Mouse (Mus musculus): ENCODE measurements at regions not wholly inside any gene's neighbourhood (a gene's known extent, or its start where the extent isn't known, plus 50 kb on each side); places are given as distances from the start of the nearest gene placed in this dataset.

GRCm38 (mm10) chr16:72152920-72153319 is 155.2 kb upstream of the Robo1 start:
- Histone ChIP-seq H3K36me3 (ENCODE audit: control insufficient read depth, insufficient read depth, low read length, poor library complexity, severe bottlenecking) (no peaks in the 10 kb centered on the region), H3K4me3 (ENCODE audit: insufficient read depth in 1 of 2, low read depth in 1 of 2, low read length in 2 of 2, poor library complexity in 1 of 2, severe bottlenecking in 1 of 2) (no peak overlapping the region), H3K9me3 (ENCODE audit: control insufficient read depth, insufficient read depth, low read depth, low read length) (no peaks in the 10 kb centered on the region), H3K27ac (ENCODE audit: insufficient read depth, low read depth, low read length, poor library complexity, severe bottlenecking) (no peak overlapping the region), H3K4me1 (ENCODE audit: control insufficient read depth in 2 of 2, insufficient read depth in 2 of 2, low read length in 2 of 2, poor library complexity in 1 of 2) (no peaks in the 10 kb centered on the region), H3K9ac (ENCODE audit: insufficient read depth, low read depth, low read length, poor library complexity, severe bottlenecking) (no peak overlapping the region)
- in situ Hi-C loops (cut with MboI; ENCODE audit: low sequenced_read_pairs in 2 of 2, unreplicated experiment in 2 of 2): no loop called here
- TF ChIP-seq MAFK (IDR thresholded peaks at IDR 0.05; ENCODE audit: insufficient read depth, low read depth, low read length): no peak
- no peak for TF ChIP-seq ZNF384 (IDR thresholded peaks at IDR 0.05; ENCODE audit: low read depth, low read length)
- no peak for TF ChIP-seq HCFC1 (IDR thresholded peaks at IDR 0.05; ENCODE audit: borderline replicate concordance, insufficient read depth, low read length)
- no peak for TF ChIP-seq CHD2 (IDR thresholded peaks at IDR 0.05; ENCODE audit: low read depth, low read length)
- TF ChIP-seq ZC3H11A (IDR thresholded peaks at IDR 0.05; ENCODE audit: borderline replicate concordance, low read depth, low read length): no peak
- no peak for DNase-seq (ENCODE audit: low read depth, low spot score)

GRCm38 (mm10) chr16:72157913-72158312 is 150.2 kb upstream of the Robo1 start:
- no peak overlapping the region for H3K9ac ChIP-seq (ENCODE audit: insufficient read depth, low read depth, low read length, poor library complexity, severe bottlenecking)
- H3K4me1 ChIP-seq (ENCODE audit: control insufficient read depth in 2 of 2, insufficient read depth in 2 of 2, low read length in 2 of 2, poor library complexity in 1 of 2): no peaks in the 10 kb centered on the region
- in situ Hi-C loops (cut with MboI; ENCODE audit: low sequenced_read_pairs in 2 of 2, unreplicated experiment in 2 of 2): no loop called here
- no peaks in the 10 kb centered on the region for H3K36me3 ChIP-seq (ENCODE audit: control insufficient read depth, insufficient read depth, low read length, poor library complexity, severe bottlenecking)
- H3K9me3 ChIP-seq (ENCODE audit: control insufficient read depth, insufficient read depth, low read depth, low read length): no peaks in the 10 kb centered on the region
- H3K27ac ChIP-seq (ENCODE audit: insufficient read depth, low read depth, low read length, poor library complexity, severe bottlenecking): no peak overlapping the region
- TF ChIP-seq HCFC1 (IDR thresholded peaks at IDR 0.05; ENCODE audit: borderline replicate concordance, insufficient read depth, low read length) (no peak), MAFK (IDR thresholded peaks at IDR 0.05; ENCODE audit: insufficient read depth, low read depth, low read length) (no peak), ZNF384 (IDR thresholded peaks at IDR 0.05; ENCODE audit: low read depth, low read length) (no peak), CHD2 (IDR thresholded peaks at IDR 0.05; ENCODE audit: low read depth, low read length) (no peak), ZC3H11A (IDR thresholded peaks at IDR 0.05; ENCODE audit: borderline replicate concordance, low read depth, low read length) (no peak)
- no peak for DNase-seq (ENCODE audit: low read depth, low spot score)
- H3K4me3 ChIP-seq (ENCODE audit: insufficient read depth in 1 of 2, low read depth in 1 of 2, low read length in 2 of 2, poor library complexity in 1 of 2, severe bottlenecking in 1 of 2): no peak overlapping the region

GRCm38 (mm10) chr16:72159411-72159810 is 148.7 kb upstream of the Robo1 start:
- in situ Hi-C loops (cut with MboI; ENCODE audit: low sequenced_read_pairs in 2 of 2, unreplicated experiment in 2 of 2): no loop called here
- TF ChIP-seq ZNF384 (IDR thresholded peaks at IDR 0.05; ENCODE audit: low read depth, low read length) (no peak), MAFK (IDR thresholded peaks at IDR 0.05; ENCODE audit: insufficient read depth, low read depth, low read length) (no peak), ZC3H11A (IDR thresholded peaks at IDR 0.05; ENCODE audit: borderline replicate concordance, low read depth, low read length) (no peak), HCFC1 (IDR thresholded peaks at IDR 0.05; ENCODE audit: borderline replicate concordance, insufficient read depth, low read length) (no peak)
- no peak overlapping the region for H3K4me3 ChIP-seq (ENCODE audit: insufficient read depth in 1 of 2, low read depth in 1 of 2, low read length in 2 of 2, poor library complexity in 1 of 2, severe bottlenecking in 1 of 2)
- DNase-seq (ENCODE audit: low read depth, low spot score): no peak
- H3K4me1 ChIP-seq (ENCODE audit: control insufficient read depth in 2 of 2, insufficient read depth in 2 of 2, low read length in 2 of 2, poor library complexity in 1 of 2): no peaks in the 10 kb centered on the region
- H3K36me3 ChIP-seq (ENCODE audit: control insufficient read depth, insufficient read depth, low read length, poor library complexity, severe bottlenecking): no peaks in the 10 kb centered on the region
- no peak overlapping the region for H3K9ac ChIP-seq (ENCODE audit: insufficient read depth, low read depth, low read length, poor library complexity, severe bottlenecking)
- no peak overlapping the region for H3K27ac ChIP-seq (ENCODE audit: insufficient read depth, low read depth, low read length, poor library complexity, severe bottlenecking)
- H3K9me3 ChIP-seq (ENCODE audit: control insufficient read depth, insufficient read depth, low read depth, low read length): no peaks in the 10 kb centered on the region

GRCm38 (mm10) chr16:72175727-72176126 is 132.4 kb upstream of the Robo1 start:
- H3K36me3 ChIP-seq (ENCODE audit: control insufficient read depth, insufficient read depth, low read length, poor library complexity, severe bottlenecking): no peaks in the 10 kb centered on the region
- H3K4me1 ChIP-seq (ENCODE audit: control insufficient read depth in 2 of 2, insufficient read depth in 2 of 2, low read length in 2 of 2, poor library complexity in 1 of 2): no peaks in the 10 kb centered on the region
- no peak for DNase-seq (ENCODE audit: low read depth, low spot score)
- in situ Hi-C loops (cut with MboI; ENCODE audit: low sequenced_read_pairs in 2 of 2, unreplicated experiment in 2 of 2): no loop called here
- H3K4me3 ChIP-seq (ENCODE audit: insufficient read depth in 1 of 2, low read depth in 1 of 2, low read length in 2 of 2, poor library complexity in 1 of 2, severe bottlenecking in 1 of 2): no peak overlapping the region
- H3K9ac ChIP-seq (ENCODE audit: insufficient read depth, low read depth, low read length, poor library complexity, severe bottlenecking): no peak overlapping the region
- no peak for TF ChIP-seq ZNF384 (IDR thresholded peaks at IDR 0.05; ENCODE audit: low read depth, low read length)
- TF ChIP-seq CHD2 (IDR thresholded peaks at IDR 0.05; ENCODE audit: low read depth, low read length): no peak
- TF ChIP-seq HCFC1 (IDR thresholded peaks at IDR 0.05; ENCODE audit: borderline replicate concordance, insufficient read depth, low read length): no peak
- TF ChIP-seq ZC3H11A (IDR thresholded peaks at IDR 0.05; ENCODE audit: borderline replicate concordance, low read depth, low read length): no peak
- TF ChIP-seq MAFK (IDR thresholded peaks at IDR 0.05; ENCODE audit: insufficient read depth, low read depth, low read length): no peak
- no peaks in the 10 kb centered on the region for H3K9me3 ChIP-seq (ENCODE audit: control insufficient read depth, insufficient read depth, low read depth, low read length)
- H3K27ac ChIP-seq (ENCODE audit: insufficient read depth, low read depth, low read length, poor library complexity, severe bottlenecking): no peak overlapping the region

GRCm38 (mm10) chr16:72194320-72194719 is 113.8 kb upstream of the Robo1 start:
- H3K9ac ChIP-seq (ENCODE audit: insufficient read depth, low read depth, low read length, poor library complexity, severe bottlenecking): no peak overlapping the region
- H3K4me1 ChIP-seq (ENCODE audit: control insufficient read depth in 2 of 2, insufficient read depth in 2 of 2, low read length in 2 of 2, poor library complexity in 1 of 2): no peaks in the 10 kb centered on the region
- DNase-seq (ENCODE audit: low read depth, low spot score): peak; percentile 13
- TF ChIP-seq ZC3H11A (IDR thresholded peaks at IDR 0.05; ENCODE audit: borderline replicate concordance, low read depth, low read length) (no peak), HCFC1 (IDR thresholded peaks at IDR 0.05; ENCODE audit: borderline replicate concordance, insufficient read depth, low read length) (no peak), ZNF384 (IDR thresholded peaks at IDR 0.05; ENCODE audit: low read depth, low read length) (peak; percentile 90)
- H3K27ac ChIP-seq (ENCODE audit: insufficient read depth, low read depth, low read length, poor library complexity, severe bottlenecking): no peak overlapping the region
- no peak overlapping the region for H3K4me3 ChIP-seq (ENCODE audit: insufficient read depth in 1 of 2, low read depth in 1 of 2, low read length in 2 of 2, poor library complexity in 1 of 2, severe bottlenecking in 1 of 2)
- H3K36me3 ChIP-seq (ENCODE audit: control insufficient read depth, insufficient read depth, low read length, poor library complexity, severe bottlenecking): no peaks in the 10 kb centered on the region
- in situ Hi-C loops (cut with MboI; ENCODE audit: low sequenced_read_pairs in 2 of 2, unreplicated experiment in 2 of 2): no loop called here
- no peaks in the 10 kb centered on the region for H3K9me3 ChIP-seq (ENCODE audit: control insufficient read depth, insufficient read depth, low read depth, low read length)

All from ES-E14 (cell line).